Comparison of ENCODE assay signal across 25 mouse cellular contexts in the genomic region with DNA sequence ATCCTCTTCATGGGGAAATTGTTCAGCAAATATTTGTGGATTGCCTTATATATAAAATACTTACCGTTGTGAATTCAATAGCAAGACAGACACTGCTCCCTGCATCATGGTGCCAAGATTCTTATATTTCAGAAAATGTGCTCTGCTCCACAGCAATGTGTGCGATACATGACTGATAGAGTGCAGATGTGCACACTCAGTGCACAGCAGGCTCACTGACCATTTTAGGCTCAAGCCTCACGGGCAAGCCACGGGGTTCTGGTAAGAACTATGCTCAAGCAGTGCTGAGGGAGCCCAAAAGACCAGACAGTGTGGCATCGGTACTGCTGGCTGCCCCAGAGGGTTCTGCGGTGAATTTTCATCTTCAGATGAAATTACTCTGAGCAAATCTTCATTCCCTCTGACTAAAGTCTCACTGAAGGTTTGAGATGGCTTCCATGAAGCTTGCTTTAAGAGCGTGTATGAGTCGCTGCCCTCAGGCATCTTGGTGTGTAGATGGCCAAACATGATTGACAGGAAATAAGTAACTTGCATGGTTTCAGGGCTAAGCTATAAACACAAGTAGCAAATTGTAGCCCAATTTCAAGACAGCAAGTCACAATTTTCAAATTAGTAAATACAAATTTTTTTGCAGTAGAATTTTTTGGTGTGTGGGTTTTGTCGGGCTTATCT.
A peak's percentile ranks its signal among the peaks of the same experiment; 100 is the strongest.
DNase-seq lines count a peak whose midpoint lies in the region; ATAC-seq and TF ChIP-seq lines count a peak whose summit lies in the region.
"Had no signal": no experiment of that assay in that cellular context is flagged by ENCODE, and none has a peak within 500 bp of the region (broad histone marks: within the 10 kb centered on the region; RNA-seq: fewer than 3 reads in every experiment).

No protein-coding gene starts in this region.

- H3K27me3 ChIP-seq in lung, embryonic 14.5 days (ENCODE audit: insufficient read depth, low read length), result no peaks in the 10 kb centered on the region
- no peaks in the 10 kb centered on the region for H3K27me3 ChIP-seq in lung, postnatal 0 days (replicated peaks; ENCODE audit: insufficient read depth, low read length)
- peaks cover 0 to 5% of the 10 kb centered on the region in 2 experiments; a peak in 2 of 4 replicates for H3K27me3 ChIP-seq in MEL (ENCODE audit: control insufficient read depth in 1 of 2, insufficient read depth in 2 of 2, low read length in 2 of 2)
- no peaks in the 10 kb centered on the region for H3K27me3 ChIP-seq in embryonic facial prominence, embryonic 13.5 days
- H3K27me3 ChIP-seq: forebrain, embryonic 15.5 days; heart, embryonic 13.5 days; hindbrain, embryonic 12.5 days; intestine, embryonic 15.5 days; liver, embryonic 15.5 days; midbrain, embryonic 13.5 days; neural tube, embryonic 12.5 days had no signal

- no peak overlapping the region for H3K9ac ChIP-seq in lung, embryonic 14.5 days
- no peak overlapping the region for H3K9ac ChIP-seq in lung, postnatal 0 days (replicated peaks; ENCODE audit: low read depth)
- no peak overlapping the region for H3K9ac ChIP-seq in MEL (ENCODE audit: control insufficient read depth, low read depth, low read length, poor library complexity, severe bottlenecking)
- no peak overlapping the region for H3K9ac ChIP-seq in embryonic facial prominence, embryonic 13.5 days
- H3K9ac ChIP-seq: forebrain, embryonic 15.5 days; heart, embryonic 13.5 days; hindbrain, embryonic 12.5 days; intestine, embryonic 15.5 days; liver, embryonic 15.5 days; midbrain, embryonic 13.5 days; neural tube, embryonic 12.5 days had no signal

- H3K36me3 ChIP-seq in lung, embryonic 14.5 days (ENCODE audit: insufficient read depth), result no peaks in the 10 kb centered on the region
- no peaks in the 10 kb centered on the region for H3K36me3 ChIP-seq in lung, postnatal 0 days (ENCODE audit: insufficient read depth, low read length)
- H3K36me3 ChIP-seq in MEL (ENCODE audit: control insufficient read depth in 1 of 2, insufficient read depth in 2 of 2, low read length in 2 of 2), result no peaks in the 10 kb centered on the region
- H3K36me3 ChIP-seq in embryonic facial prominence, embryonic 13.5 days, result no peaks in the 10 kb centered on the region
- H3K36me3 ChIP-seq: forebrain, embryonic 15.5 days; heart, embryonic 13.5 days; hindbrain, embryonic 12.5 days; intestine, embryonic 15.5 days; limb, embryonic 10.5 days; liver, embryonic 15.5 days; midbrain, embryonic 13.5 days; neural tube, embryonic 12.5 days had no signal

- TF ChIP-seq RAD21 in MEL (IDR thresholded peaks at IDR 0.05; ENCODE audit: low read depth, low read length), result no peak

- no peak for TF ChIP-seq EP300 in lung, postnatal 0 days (IDR thresholded peaks at IDR 0.05)
- no peak for TF ChIP-seq EP300 in MEL (IDR thresholded peaks at IDR 0.05; ENCODE audit: low read depth in 1 of 2, low read length in 2 of 2)

- no peaks in the 10 kb centered on the region; the same call in 1 of the 2 replicates for H3K9me3 ChIP-seq in lung, embryonic 14.5 days (ENCODE audit: low read depth, low read length)
- H3K9me3 ChIP-seq in lung, postnatal 0 days (ENCODE audit: low read length), result no peaks in the 10 kb centered on the region
- H3K9me3 ChIP-seq in MEL (replicated peaks; ENCODE audit: insufficient read depth, low read length), result no peaks in the 10 kb centered on the region
- H3K9me3 ChIP-seq in embryonic facial prominence, embryonic 13.5 days, result no peaks in the 10 kb centered on the region
- H3K9me3 ChIP-seq: forebrain, embryonic 15.5 days; hindbrain, embryonic 12.5 days; intestine, embryonic 15.5 days; limb, embryonic 10.5 days; liver, embryonic 15.5 days; neural tube, embryonic 12.5 days had no signal

- H3K27ac ChIP-seq in lung, embryonic 14.5 days (ENCODE audit: low read depth), result 0 out of 2 replicates have a peak overlapping the region, but pooled peaks have one; percentile 6
- H3K27ac ChIP-seq in lung, postnatal 0 days (ENCODE audit: low read length), result no peak overlapping the region
- H3K27ac ChIP-seq in MEL (ENCODE audit: control insufficient read depth, low read depth, low read length), result no peak overlapping the region
- peak overlapping the region; percentile 65 for H3K27ac ChIP-seq in embryonic facial prominence, embryonic 13.5 days
- H3K27ac ChIP-seq: forebrain, embryonic 15.5 days; heart, embryonic 13.5 days; hindbrain, embryonic 12.5 days; intestine, embryonic 15.5 days; limb, embryonic 10.5 days; liver, embryonic 15.5 days; neural tube, embryonic 12.5 days had no signal

- ATAC-seq in lung, embryonic 14.5 days (ENCODE audit: insufficient read depth), result peak; percentile 63; the same call in 1 of the 2 replicates
- no peak for ATAC-seq in lung, postnatal 0 days
- no peak for ATAC-seq in embryonic facial prominence, embryonic 13.5 days (ENCODE audit: insufficient number of reproducible peaks, insufficient read depth, low FRiP score, low TSS enrichment, low read depth)
- ATAC-seq: intestine, embryonic 15.5 days had no signal

- H3K4me1 ChIP-seq in lung, embryonic 14.5 days (ENCODE audit: insufficient read depth), result peaks cover 7% of the 10 kb centered on the region; the same call in 1 of the 2 replicates
- H3K4me1 ChIP-seq in lung, postnatal 0 days (ENCODE audit: insufficient read depth, low read depth, low read length), result no peaks in the 10 kb centered on the region
- H3K4me1 ChIP-seq in MEL (ENCODE audit: control insufficient read depth in 1 of 2, insufficient read depth in 2 of 2, low read length in 2 of 2), result no peaks in the 10 kb centered on the region
- H3K4me1 ChIP-seq in embryonic facial prominence, embryonic 13.5 days, result peaks cover 16% of the 10 kb centered on the region
- H3K4me1 ChIP-seq: hindbrain, embryonic 12.5 days; intestine, embryonic 15.5 days; liver, embryonic 15.5 days had no signal

- no peak for DNase-seq in lung, embryonic 14.5 days
- no peak for DNase-seq in lung, postnatal 0 days (ENCODE audit: low spot score)
- DNase-seq in MEL (ENCODE audit: low read depth, low spot score), result no peak
- peak; percentile 15 for DNase-seq in embryo, embryonic 10.5 days (ENCODE audit: low spot score)
- DNase-seq in gastrocnemius, postnatal 10 days, result no peak
- DNase-seq in urinary bladder, adult 2 months (ENCODE audit: low spot score), result no peak
- DNase-seq: adrenal gland, postnatal 36 days; cerebellum, postnatal 10 days; heart, adult 18-20 months; heart, postnatal 14 days; kidney, adult 8-10 months; kidney, postnatal 10 days; liver; lung, postnatal 14 days; retina, postnatal 1 day; right cerebral cortex, postnatal 25 days had no signal

- TF ChIP-seq CTCF in lung, embryonic 14.5 days (IDR thresholded peaks at IDR 0.05; ENCODE audit: low read depth), result no peak
- TF ChIP-seq CTCF in lung, postnatal 0 days (IDR thresholded peaks at IDR 0.05), result no peak
- no peak for TF ChIP-seq CTCF in MEL (IDR thresholded peaks at IDR 0.05 in 2 of 3, conservative IDR thresholded peaks at IDR 0.05 in 1 of 3; ENCODE audit: control insufficient read depth in 1 of 3, insufficient read depth in 1 of 3, low read depth in 2 of 3, low read length in 3 of 3, poor library complexity in 1 of 3, severe bottlenecking in 1 of 3)

- H3K4me2 ChIP-seq in lung, embryonic 14.5 days, result no peak overlapping the region
- no peak overlapping the region for H3K4me2 ChIP-seq in lung, postnatal 0 days (replicated peaks; ENCODE audit: low read depth, low read length)
- H3K4me2 ChIP-seq in embryonic facial prominence, embryonic 13.5 days, result no peak overlapping the region
- H3K4me2 ChIP-seq: forebrain, embryonic 15.5 days; heart, embryonic 13.5 days; hindbrain, embryonic 12.5 days; intestine, embryonic 15.5 days; liver, embryonic 15.5 days; midbrain, embryonic 13.5 days; neural tube, embryonic 12.5 days had no signal

- 67% methylated on average over 9 of the region's 9 CpGs for WGBS in lung, embryonic 14.5 days
- 75% methylated on average over 9 of the region's 9 CpGs for WGBS in lung, postnatal 0 days
- WGBS in embryonic facial prominence, embryonic 13.5 days, result 46% methylated on average over 9 of the region's 9 CpGs

- TF ChIP-seq POLR2A in MEL (IDR thresholded peaks at IDR 0.05; ENCODE audit: control insufficient read depth in 1 of 2, insufficient read depth in 1 of 2, low read depth in 1 of 2, low read length in 2 of 2, poor library complexity in 1 of 2), result no peak

- H3K79me2 ChIP-seq in MEL (ENCODE audit: control insufficient read depth, insufficient read depth, low read length, poor library complexity), result no peaks in the 10 kb centered on the region

- H3K4me3 ChIP-seq in lung, embryonic 14.5 days (ENCODE audit: low read depth, low read length), result no peak overlapping the region
- H3K4me3 ChIP-seq in lung, postnatal 0 days (ENCODE audit: low read depth, low read length), result no peak overlapping the region
- no peak overlapping the region for H3K4me3 ChIP-seq in MEL (ENCODE audit: control insufficient read depth in 1 of 2, insufficient read depth in 1 of 2, low read depth in 2 of 2, low read length in 2 of 2)
- H3K4me3 ChIP-seq in embryonic facial prominence, embryonic 13.5 days, result no peak overlapping the region
- H3K4me3 ChIP-seq: forebrain, embryonic 15.5 days; heart, embryonic 13.5 days; hindbrain, embryonic 12.5 days; intestine, embryonic 15.5 days; limb, embryonic 10.5 days; liver, embryonic 15.5 days; midbrain, embryonic 13.5 days; neural tube, embryonic 12.5 days had no signal

TF ChIP-seq in MEL, 35 proteins besides CTCF, POLR2A, EP300 and RAD21:
- TF ChIP-seq GABPA (IDR thresholded peaks at IDR 0.05; ENCODE audit: low read depth, low read length), result no peak
- 0 out of 2 replicates have a peak, but pooled peaks have one; percentile 24 for TF ChIP-seq HCFC1 (IDR thresholded peaks at IDR 0.05; ENCODE audit: low read depth, low read length)
TF ChIP-seq in MEL: peak in this region for 1.

Comparison
In these comparisons a context has a peak if more than half of its experiments do, and no peak if none do; other contexts are left out.
1. H3K27ac ChIP-seq: peak in lung, embryonic 14.5 days (single experiment) and embryonic facial prominence, embryonic 13.5 days (single experiment); none in lung, postnatal 0 days (single experiment) and MEL (single experiment).